Mouse (Mus musculus) embryonic fibroblast, embryonic 13.5 days (primary cell): Measurements from ENCODE around the gene Srl.

Experiments
- CTCF ChIP-seq: IDR thresholded peaks from 2 replicates; pipeline ENCODE4 v1.5.1; 2011; ENCODE audit warnings: mild to moderate bottlenecking, control low read depth, low read length, moderate library complexity, borderline replicate concordance; ENCODE audit not compliant: insufficient read depth
- POLR2A ChIP-seq: IDR thresholded peaks from 2 replicates; pipeline ENCODE4 v1.6.1; 2011; ENCODE audit warnings: low read depth, mild to moderate bottlenecking, control low read depth, low read length, moderate library complexity

GRCm38 (mm10) chr16:4489114-4489624, 52.4 kb downstream of the Srl start:
- peak; percentile 59; the same call in 1 of the 2 replicates for TF ChIP-seq CTCF
- no peak for TF ChIP-seq POLR2A
